Mouse (Mus musculus) CH12.LX (cell line): ENCODE data around the gene Stk10. TPM values are rescaled to one million over a fixed set of nuclear protein-coding genes. Genes with fewer than 3 reads are reported as not detected.

ENCODE experiments used
- DNase-seq: peaks from one replicate; pipeline ENCODE4 v3.0.0-alpha.2; 2013; ENCODE audit errors: extremely low read depth
- H3K27ac ChIP-seq: 2 replicates; pipeline ENCODE4 v1.5.1; 2012; ENCODE audit warnings: low read depth, mild to moderate bottlenecking, control low read depth, moderate library complexity; ENCODE audit not compliant: insufficient read depth
- H3K27me3 ChIP-seq: replicated peaks from 2 replicates; pipeline ENCODE3; 2012; ENCODE audit warnings: inconsistent platforms
- H3K36me3 ChIP-seq, 2 experiments: replicated peaks in 1 of 2; 2 replicates each; pipeline versions ENCODE3 to v1.6.1; 2012; ENCODE audit warnings: inconsistent platforms in 1 of 2, low read length in 1 of 2, mild to moderate bottlenecking in 1 of 2, mixed read lengths in 1 of 2, moderate library complexity in 1 of 2; ENCODE audit not compliant: control insufficient read depth in 1 of 2, insufficient read depth in 1 of 2
- H3K4me1 ChIP-seq, 2 experiments: 2 replicates each; pipeline ENCODE4 v1.6.1; 2012; ENCODE audit warnings: inconsistent platforms in 1 of 2, moderate library complexity in 1 of 2; ENCODE audit not compliant: insufficient read depth in 2 of 2, control insufficient read depth in 1 of 2
- H3K4me2 ChIP-seq: 2 replicates; pipeline ENCODE4 v1.6.1; 2012; ENCODE audit warnings: low read depth, mild to moderate bottlenecking, control low read depth; ENCODE audit not compliant: poor library complexity, insufficient read depth, severe bottlenecking
- H3K4me3 ChIP-seq, 3 experiments: fragments of 150-350 bp in 1 of 3; sonication (generic) in 1 of 3; replicated peaks in 1 of 3; 2 replicates each; pipeline versions ENCODE3 to v1.5.1; 2011 to 2012; ENCODE audit warnings: low read depth in 2 of 3, low read length in 2 of 3, mild to moderate bottlenecking in 2 of 3, moderate library complexity in 2 of 3, control low read depth in 1 of 3, improper control_type of control experiment in 1 of 3, inconsistent platforms in 1 of 3, mixed read lengths in 1 of 3; ENCODE audit not compliant: poor library complexity in 1 of 3
- H3K79me2 ChIP-seq: replicated peaks from 2 replicates; pipeline ENCODE4 v1.6.1; 2012; ENCODE audit warnings: mild to moderate bottlenecking, moderate library complexity; ENCODE audit not compliant: control insufficient read depth, poor library complexity, insufficient read depth, severe bottlenecking; ENCODE audit errors: extremely low read depth
- H3K9ac ChIP-seq: 2 replicates; pipeline ENCODE4 v1.6.1; 2012; ENCODE audit warnings: low read depth, mild to moderate bottlenecking, control low read depth, moderate library complexity; ENCODE audit not compliant: insufficient read depth
- H3K9me3 ChIP-seq: replicated peaks from 2 replicates; pipeline ENCODE3; 2012; ENCODE audit warnings: low read length, inconsistent platforms, mixed read lengths
- BHLHE40 ChIP-seq: IDR thresholded peaks from 2 replicates; pipeline ENCODE4 v1.6.1; 2011; ENCODE audit warnings: mild to moderate bottlenecking, low read depth, low read length, improper control_type of control experiment
- CHD2 ChIP-seq: IDR thresholded peaks from 2 replicates; pipeline ENCODE4 v1.6.1; 2011; ENCODE audit warnings: low read length, improper control_type of control experiment
- CTCF ChIP-seq, 2 experiments: IDR thresholded peaks in 1 of 2; conservative IDR thresholded peaks in 1 of 2; 2 replicates each; pipeline ENCODE4 v1.5.1; 2011 to 2012; ENCODE audit warnings: low read depth in 2 of 2, low read length in 2 of 2, improper control_type of control experiment in 1 of 2, inconsistent platforms in 1 of 2, mild to moderate bottlenecking in 1 of 2, moderate library complexity in 1 of 2
- ETS1 ChIP-seq: conservative IDR thresholded peaks from 2 replicates; pipeline ENCODE4 v1.6.1; 2012; ENCODE audit warnings: low read depth, mild to moderate bottlenecking, inconsistent platforms, low read length, improper control_type of control experiment, moderate library complexity
- IRF4 ChIP-seq: IDR thresholded peaks from 2 replicates; pipeline ENCODE4 v1.6.1; 2014; ENCODE audit warnings: low read depth, mild to moderate bottlenecking, inconsistent platforms, low read length, improper control_type of control experiment
- JUN ChIP-seq: IDR thresholded peaks from 2 replicates; pipeline ENCODE4 v1.6.1; 2011; ENCODE audit warnings: low read depth, mild to moderate bottlenecking, low read length, improper control_type of control experiment, moderate library complexity; ENCODE audit not compliant: insufficient read depth
- MAX ChIP-seq: IDR thresholded peaks from 2 replicates; pipeline ENCODE4 v1.6.1; 2011; ENCODE audit warnings: low read length, improper control_type of control experiment
- MAZ ChIP-seq: IDR thresholded peaks from 2 replicates; pipeline ENCODE4 v1.6.1; 2012; ENCODE audit warnings: low read depth, mild to moderate bottlenecking, inconsistent platforms, low read length, improper control_type of control experiment, moderate library complexity
- NRF1 ChIP-seq: IDR thresholded peaks from 2 replicates; pipeline ENCODE4 v1.6.1; 2014; ENCODE audit warnings: low read depth, mild to moderate bottlenecking, inconsistent platforms, low read length, improper control_type of control experiment, moderate library complexity
- POLR2A ChIP-seq: IDR thresholded peaks from 2 replicates; pipeline ENCODE4 v1.6.1; 2011; ENCODE audit warnings: low read depth, mild to moderate bottlenecking, improper control_type of control experiment, low read length
- POLR2AphosphoS2 ChIP-seq: IDR thresholded peaks from 2 replicates; pipeline ENCODE4 v1.6.1; 2011; ENCODE audit warnings: low read depth, low read length, improper control_type of control experiment
- RAD21 ChIP-seq: IDR thresholded peaks from 2 replicates; pipeline ENCODE4 v1.6.1; 2011; ENCODE audit warnings: low read depth, mild to moderate bottlenecking, low read length, improper control_type of control experiment, moderate library complexity
- RCOR1 ChIP-seq: conservative IDR thresholded peaks from 2 replicates; pipeline ENCODE4 v1.6.1; 2012; ENCODE audit warnings: low read depth, mild to moderate bottlenecking, inconsistent platforms, low read length, improper control_type of control experiment
- SMC3 ChIP-seq: IDR thresholded peaks from 2 replicates; pipeline ENCODE4 v1.6.1; 2011; ENCODE audit warnings: low read depth, low read length, improper control_type of control experiment
- TBP ChIP-seq: conservative IDR thresholded peaks from 2 replicates; pipeline ENCODE4 v1.6.1; 2011; ENCODE audit warnings: low read depth, low read length, improper control_type of control experiment
- USF1 ChIP-seq: IDR thresholded peaks from 2 replicates; pipeline ENCODE4 v1.6.1; 2014; ENCODE audit warnings: low read depth, mild to moderate bottlenecking, inconsistent platforms, low read length, improper control_type of control experiment
- USF2 ChIP-seq: conservative IDR thresholded peaks from 2 replicates; pipeline ENCODE4 v1.6.1; 2011; ENCODE audit warnings: low read depth, low read length, improper control_type of control experiment
- dilution Hi-C: fragments of 300-500 bp; cut with MboI; formaldehyde crosslinking; loops from 2 replicates; pipeline ENCODE4 v1.14.3; 2020; ENCODE audit warnings: low sequenced_read_pairs; ENCODE audit not compliant: extremely low pct_unique_long_range_greater_than_20kb, extremely low pct_ligation_motif_present
- in situ Hi-C: fragments of 300-500 bp; cut with MboI; formaldehyde crosslinking; loops from 3 replicates; pipeline ENCODE4 v1.14.3; 2019; ENCODE audit warnings: low sequenced_read_pairs, low pct_ligation_motif_present, low pct_unique_long_range_greater_than_20kb, mixed read lengths
- polyA plus RNA-seq: library from polyadenylated mRNA; unstranded; fragments of >175 nt; gene quantifications from 2 replicates; pipeline ENCODE4 v1.2.1, GENCODE M21; 2012; ENCODE audit warnings: low read depth; ENCODE audit not compliant: insufficient read length
- total RNA-seq, 2 experiments: library from RNA; depleted of rRNA; stranded (reverse); fragments of 300-350 nt in 1 of 2; fragments of >200 nt in 1 of 2; gene quantifications; 2 replicates each; pipeline ENCODE4 v1.2.3; 2012 to 2014

The Stk10 gene
- total and polyA plus RNA-seq, 3 experiments: 20.0 to 40.3 (median 23.2) TPM

- Histone ChIP-seq H3K36me3 (peaks cover 0 to 77% of the 10 kb centered on the region in 2 experiments), H3K27ac (no peak overlapping the region), H3K9ac (no peak overlapping the region), H3K79me2 (no peaks in the 10 kb centered on the region), H3K4me3 (no peak overlapping the region), H3K4me2 (no peak overlapping the region), H3K27me3 (no peaks in the 10 kb centered on the region), H3K9me3 (no peaks in the 10 kb centered on the region), H3K4me1 (peaks cover 22 to 95% of the 10 kb centered on the region in 2 experiments)
- in situ Hi-C loops (no loop called here), dilution Hi-C loops (no loop called here)
- TF ChIP-seq CTCF (conservative IDR thresholded peaks at IDR 0.05 in 1 of 2, IDR thresholded peaks at IDR 0.05 in 1 of 2; ENCODE audit: low read depth in 2 of 2, low read length in 2 of 2) (no peak), RCOR1 (no peak), NRF1 (no peak), BHLHE40 (no peak), TBP (no peak), IRF4 (no peak), USF2 (no peak), JUN (no peak), POLR2A (no peak), USF1 (no peak), SMC3 (no peak), ETS1 (no peak), MAZ (no peak), POLR2AphosphoS2 (no peak), CHD2 (no peak), MAX (no peak)
- DNase-seq: no peak
These were observed 15.1 kb downstream of the Stk10 start for GRCm38 (mm10) chr11:32548240-32548639.

GRCm38 (mm10) chr11:32549236-32549635 lies 16.1 kb downstream of the Stk10 start:
- peaks cover 0 to 72% of the 10 kb centered on the region in 2 experiments for H3K36me3 ChIP-seq
- no peak overlapping the region for H3K27ac ChIP-seq
- no peaks in the 10 kb centered on the region for H3K27me3 ChIP-seq
- no peaks in the 10 kb centered on the region for H3K9me3 ChIP-seq
- peaks cover 22 to 95% of the 10 kb centered on the region in 2 experiments for H3K4me1 ChIP-seq
- in situ Hi-C loops: no loop called here
- H3K79me2 ChIP-seq: no peaks in the 10 kb centered on the region
- no peak overlapping the region for H3K9ac ChIP-seq
- dilution Hi-C loops: no loop called here
- no peak overlapping the region for H3K4me3 ChIP-seq
- DNase-seq: no peak
- no peak for TF ChIP-seq POLR2AphosphoS2
- TF ChIP-seq BHLHE40: no peak
- no peak for TF ChIP-seq RAD21
- TF ChIP-seq, all 38 proteins: peak for 0
- H3K4me2 ChIP-seq: no peak overlapping the region
